8 mouse cellular contexts compared by ENCODE assay signal in genomic region chr3:88493706-88494582, GRCm38 (mm10). TPM values are rescaled to one million over a fixed set of nuclear protein-coding genes. Genes with fewer than 3 reads are reported as not detected.
A peak's percentile ranks its signal among the peaks of the same experiment; 100 is the strongest.
DNase-seq lines count a peak whose midpoint lies in the region; ATAC-seq lines count a peak whose summit lies in the region.

No protein-coding gene starts in this region.

- peaks cover 77% of the 10 kb centered on the region for H3K4me1 ChIP-seq in heart, embryonic 12.5 days (replicated peaks)
- peaks cover 45% of the 10 kb centered on the region for H3K4me1 ChIP-seq in embryonic facial prominence, embryonic 12.5 days
- H3K4me1 ChIP-seq in limb, embryonic 15.5 days = peaks cover 82% of the 10 kb centered on the region

- no peak overlapping the region for H3K4me3 ChIP-seq in heart, embryonic 12.5 days
- H3K4me3 ChIP-seq in embryonic facial prominence, embryonic 12.5 days = 0 out of 2 replicates have a peak overlapping the region, but pooled peaks have one; percentile 36
- H3K4me3 ChIP-seq in limb, embryonic 15.5 days = peak overlapping the region; percentile 40

- ATAC-seq in heart, embryonic 12.5 days (ENCODE audit: insufficient number of reproducible peaks, low FRiP score) = no peak
- ATAC-seq in embryonic facial prominence, embryonic 12.5 days (ENCODE audit: insufficient number of reproducible peaks, insufficient read depth, low FRiP score, low TSS enrichment) = no peak
- no peak for ATAC-seq in limb, embryonic 15.5 days (ENCODE audit: insufficient number of reproducible peaks, low FRiP score, low TSS enrichment, low read depth)

- H3K4me2 ChIP-seq in heart, embryonic 12.5 days = peak overlapping the region; percentile 87
- no peak overlapping the region; the same call in 1 of the 2 replicates for H3K4me2 ChIP-seq in embryonic facial prominence, embryonic 12.5 days (replicated peaks)
- H3K4me2 ChIP-seq in limb, embryonic 15.5 days = peak overlapping the region; percentile 76

- no peaks in the 10 kb centered on the region for H3K9me3 ChIP-seq in heart, embryonic 12.5 days (replicated peaks)
- H3K9me3 ChIP-seq in embryonic facial prominence, embryonic 12.5 days = no peaks in the 10 kb centered on the region
- no peaks in the 10 kb centered on the region for H3K9me3 ChIP-seq in limb, embryonic 15.5 days

- H3K27me3 ChIP-seq in heart, embryonic 12.5 days (replicated peaks) = no peaks in the 10 kb centered on the region
- no peaks in the 10 kb centered on the region for H3K27me3 ChIP-seq in embryonic facial prominence, embryonic 12.5 days
- H3K27me3 ChIP-seq in limb, embryonic 15.5 days = no peaks in the 10 kb centered on the region

- peak overlapping the region; percentile 65 for H3K9ac ChIP-seq in heart, embryonic 12.5 days
- no peak overlapping the region for H3K9ac ChIP-seq in embryonic facial prominence, embryonic 12.5 days
- no peak overlapping the region for H3K9ac ChIP-seq in limb, embryonic 15.5 days

- 64% methylated on average over 11 of the region's 11 CpGs for WGBS in heart, embryonic 12.5 days
- WGBS in embryonic facial prominence, embryonic 12.5 days = 78% methylated on average over 11 of the region's 11 CpGs
- WGBS in limb, embryonic 15.5 days = 55% methylated on average over 11 of the region's 11 CpGs

- no peak for DNase-seq in heart, adult 8-10 months (ENCODE audit: low spot score)
- DNase-seq in CD4-positive helper T cell, adult 2 months (ENCODE audit: low read depth, low spot score) = peak; percentile 22
- no peak for DNase-seq in MN1 (ENCODE audit: low spot score)
- no peak for DNase-seq in left cerebral cortex, postnatal 25 days (ENCODE audit: low spot score in 2 of 2)
- no peak for DNase-seq in adrenal gland, adult 18-20 months (ENCODE audit: low spot score in 2 of 2)

- H3K36me3 ChIP-seq in heart, embryonic 12.5 days = 0 out of 2 replicates have a peak, but pooled peaks cover 4% of the 10 kb centered on the region
- H3K36me3 ChIP-seq in embryonic facial prominence, embryonic 12.5 days = no peaks in the 10 kb centered on the region
- H3K36me3 ChIP-seq in limb, embryonic 15.5 days = peaks cover 32% of the 10 kb centered on the region

- H3K27ac ChIP-seq in heart, embryonic 12.5 days (ENCODE audit: poor library complexity, severe bottlenecking) = peak overlapping the region; percentile 100
- peak overlapping the region; percentile 50; the same call in 1 of the 2 replicates for H3K27ac ChIP-seq in embryonic facial prominence, embryonic 12.5 days
- peak overlapping the region; percentile 95 for H3K27ac ChIP-seq in limb, embryonic 15.5 days

- intact Hi-C loops in left cerebral cortex, postnatal 25 days (cut with DNase I) = no loop called here

RNA-seq across cellular contexts. Expression of gene Lmna, which starts 15.8 kb away (rescaled TPM):
- 108 and 113 TPM in 2 replicates for polyA plus RNA-seq in heart, embryonic 12.5 days (2016; fragmentation: Nextera tagmentation; extraction: Ambion mirVana)
- total RNA-seq in heart, adult 8-10 months (2022) = 100 to 1,000 TPM; 112 to 127 (median 118) TPM
- polyA plus RNA-seq in embryonic facial prominence, embryonic 12.5 days (2016; fragmentation: Nextera tagmentation; extraction: Ambion mirVana) = 109 and 113 TPM in 2 replicates
- polyA plus RNA-seq in limb, embryonic 15.5 days (2015; fragmentation: Nextera tagmentation; extraction: Ambion mirVana) = 635 and 751 TPM in 2 replicates
- total RNA-seq in left cerebral cortex, postnatal 25 days (2021) = 10 to 100 TPM; 42.1 to 48.7 TPM
- total RNA-seq in adrenal gland, adult 18-20 months (2021) = 100 to 1,000 TPM; 106 to 137 TPM

RNA-seq across cellular contexts. Expression of gene Sema4a, which starts 33.0 kb away (rescaled TPM):
- polyA plus RNA-seq in heart, embryonic 12.5 days (2016; fragmentation: Nextera tagmentation; extraction: Ambion mirVana) = 0.92 and 1.3 TPM in 2 replicates
- 1 to 10 TPM; 2.6 to 4.7 (median 3.8) TPM for total RNA-seq in heart, adult 8-10 months (2022)
- 7.5 and 9.0 TPM in 2 replicates for polyA plus RNA-seq in embryonic facial prominence, embryonic 12.5 days (2016; fragmentation: Nextera tagmentation; extraction: Ambion mirVana)
- 23.1 and 24.5 TPM in 2 replicates for polyA plus RNA-seq in limb, embryonic 15.5 days (2015; fragmentation: Nextera tagmentation; extraction: Ambion mirVana)
- 10 to 100 TPM; 49.2 to 57.9 TPM for total RNA-seq in left cerebral cortex, postnatal 25 days (2021)
- total RNA-seq in adrenal gland, adult 18-20 months (2021) = 10 to 100 TPM; 12.6 to 23.6 TPM

RNA-seq across cellular contexts. Expression of gene Mex3a, which starts 38.3 kb away (rescaled TPM):
- polyA plus RNA-seq in heart, embryonic 12.5 days (2016; fragmentation: Nextera tagmentation; extraction: Ambion mirVana) = 11.8 and 13.9 TPM in 2 replicates
- under 1 TPM; 0.28 to 0.44 (median 0.33) TPM for total RNA-seq in heart, adult 8-10 months (2022)
- 36.3 and 37.7 TPM in 2 replicates for polyA plus RNA-seq in embryonic facial prominence, embryonic 12.5 days (2016; fragmentation: Nextera tagmentation; extraction: Ambion mirVana)
- 17.6 and 21.0 TPM in 2 replicates for polyA plus RNA-seq in limb, embryonic 15.5 days (2015; fragmentation: Nextera tagmentation; extraction: Ambion mirVana)
- total RNA-seq in left cerebral cortex, postnatal 25 days (2021) = 1 to 10 TPM; 2.8 to 3.0 TPM
- total RNA-seq in adrenal gland, adult 18-20 months (2021) = 1 to 10 TPM; 2.6 to 3.3 TPM

RNA-seq across cellular contexts. Expression of gene Rab25, which starts 54.2 kb away (rescaled TPM):
- polyA plus RNA-seq in heart, embryonic 12.5 days (2016; fragmentation: Nextera tagmentation; extraction: Ambion mirVana) = 0.55 TPM in 1 of 2 replicates, not detected in the other
- total RNA-seq in heart, adult 8-10 months (2022) = not detected
- polyA plus RNA-seq in embryonic facial prominence, embryonic 12.5 days (2016; fragmentation: Nextera tagmentation; extraction: Ambion mirVana) = 4.0 and 5.5 TPM in 2 replicates
- polyA plus RNA-seq in limb, embryonic 15.5 days (2015; fragmentation: Nextera tagmentation; extraction: Ambion mirVana) = 144 and 148 TPM in 2 replicates
- total RNA-seq in left cerebral cortex, postnatal 25 days (2021) = not detected
- not detected for total RNA-seq in adrenal gland, adult 18-20 months (2021)

RNA-seq across cellular contexts. Expression of gene Lamtor2, which starts 58.9 kb away (rescaled TPM):
- 108 and 114 TPM in 2 replicates for polyA plus RNA-seq in heart, embryonic 12.5 days (2016; fragmentation: Nextera tagmentation; extraction: Ambion mirVana)
- total RNA-seq in heart, adult 8-10 months (2022) = 100 to 1,000 TPM; 104 to 116 (median 107) TPM
- 144 and 146 TPM in 2 replicates for polyA plus RNA-seq in embryonic facial prominence, embryonic 12.5 days (2016; fragmentation: Nextera tagmentation; extraction: Ambion mirVana)
- polyA plus RNA-seq in limb, embryonic 15.5 days (2015; fragmentation: Nextera tagmentation; extraction: Ambion mirVana) = 194 and 207 TPM in 2 replicates
- total RNA-seq in left cerebral cortex, postnatal 25 days (2021) = 10 to 100 TPM; 96.9 to 99.5 TPM
- total RNA-seq in adrenal gland, adult 18-20 months (2021) = 100 to 1,000 TPM; 156 to 164 TPM

Comparison
In these comparisons a context has a peak if more than half of its experiments do, and no peak if none do; other contexts are left out.
1. H3K27ac ChIP-seq: peak in every context shown above with its lines; median percentile 100 in heart, embryonic 12.5 days; 95 in limb, embryonic 15.5 days; 50 in embryonic facial prominence, embryonic 12.5 days.